Mouse (Mus musculus) ES-E14 (cell line): ENCODE data around the gene Mkks. TPM values are rescaled to one million over a fixed set of nuclear protein-coding genes. Genes with fewer than 3 reads are reported as not detected.

Experiments used
- DNase-seq: peaks from one replicate; pipeline ENCODE4 v3.0.0-alpha.2; 2013; ENCODE audit warnings: low read depth, low spot score
- H3K27ac ChIP-seq: 2 replicates; pipeline ENCODE4 v1.5.1; 2012; ENCODE audit warnings: low read depth, mild to moderate bottlenecking, low read length, moderate library complexity, mixed read lengths; ENCODE audit not compliant: poor library complexity, insufficient read depth, severe bottlenecking
- H3K36me3 ChIP-seq: 2 replicates; pipeline ENCODE4 v1.6.1; 2012; ENCODE audit warnings: mild to moderate bottlenecking, low read length, moderate library complexity, mixed read lengths; ENCODE audit not compliant: control insufficient read depth, poor library complexity, insufficient read depth, severe bottlenecking
- H3K4me1 ChIP-seq, 2 experiments: fragments of 150-350 bp in 1 of 2; sonication (generic) in 1 of 2; 2 replicates each; pipeline ENCODE4 v1.6.1; 2012; ENCODE audit warnings: low read length in 2 of 2, mild to moderate bottlenecking in 1 of 2, mixed read lengths in 1 of 2; ENCODE audit not compliant: control insufficient read depth in 2 of 2, insufficient read depth in 2 of 2, poor library complexity in 1 of 2
- H3K4me3 ChIP-seq, 2 experiments: fragments of 150-350 bp in 1 of 2; sonication (generic) in 1 of 2; 2 replicates each; pipeline ENCODE4 v1.5.1; 2012; ENCODE audit warnings: low read length in 2 of 2, low read depth in 1 of 2, mild to moderate bottlenecking in 1 of 2, mixed read lengths in 1 of 2; ENCODE audit not compliant: insufficient read depth in 1 of 2, poor library complexity in 1 of 2, severe bottlenecking in 1 of 2
- H3K9ac ChIP-seq: 2 replicates; pipeline ENCODE4 v1.6.1; 2012; ENCODE audit warnings: low read depth, mild to moderate bottlenecking, low read length, mixed read lengths; ENCODE audit not compliant: poor library complexity, insufficient read depth, severe bottlenecking
- H3K9me3 ChIP-seq: fragments of 150-350 bp; sonication (generic); 2 replicates; pipeline ENCODE4 v1.6.1; 2012; ENCODE audit warnings: low read depth, mild to moderate bottlenecking, low read length; ENCODE audit not compliant: control insufficient read depth, insufficient read depth
- CHD2 ChIP-seq: IDR thresholded peaks from 2 replicates; pipeline ENCODE4 v1.6.1; 2014; ENCODE audit warnings: mild to moderate bottlenecking, low read depth, low read length, inconsistent platforms
- HCFC1 ChIP-seq: IDR thresholded peaks from 2 replicates; pipeline ENCODE4 v1.6.1; 2012; ENCODE audit warnings: low read length, inconsistent platforms, borderline replicate concordance; ENCODE audit not compliant: insufficient read depth
- MAFK ChIP-seq: IDR thresholded peaks from 2 replicates; pipeline ENCODE4 v1.6.1; 2014; ENCODE audit warnings: mild to moderate bottlenecking, low read depth, low read length, inconsistent platforms; ENCODE audit not compliant: insufficient read depth
- ZC3H11A ChIP-seq: IDR thresholded peaks from 2 replicates; pipeline ENCODE4 v1.6.1; 2012; ENCODE audit warnings: low read depth, mild to moderate bottlenecking, inconsistent platforms, low read length, borderline replicate concordance
- ZNF384 ChIP-seq: IDR thresholded peaks from 2 replicates; pipeline ENCODE4 v1.6.1; 2012; ENCODE audit warnings: low read depth, low read length, inconsistent platforms
- in situ Hi-C, 2 experiments: fragments of 600-800 bp; cut with MboI; formaldehyde crosslinking; loops; one replicate each; pipeline ENCODE4 v1.15.1; 2025; ENCODE audit warnings: low sequenced_read_pairs in 2 of 2, inconsistent platforms in 1 of 2; ENCODE audit not compliant: unreplicated experiment in 2 of 2
- total RNA-seq: library from RNA; depleted of rRNA; stranded (reverse); fragments of 300-350 nt; gene quantifications from 2 replicates; pipeline ENCODE4 v1.2.3, GENCODE M21; 2012; rRNA removed

Gene Mkks
- total RNA-seq, result 7.4 and 7.6 TPM in 2 replicates

DNA sequence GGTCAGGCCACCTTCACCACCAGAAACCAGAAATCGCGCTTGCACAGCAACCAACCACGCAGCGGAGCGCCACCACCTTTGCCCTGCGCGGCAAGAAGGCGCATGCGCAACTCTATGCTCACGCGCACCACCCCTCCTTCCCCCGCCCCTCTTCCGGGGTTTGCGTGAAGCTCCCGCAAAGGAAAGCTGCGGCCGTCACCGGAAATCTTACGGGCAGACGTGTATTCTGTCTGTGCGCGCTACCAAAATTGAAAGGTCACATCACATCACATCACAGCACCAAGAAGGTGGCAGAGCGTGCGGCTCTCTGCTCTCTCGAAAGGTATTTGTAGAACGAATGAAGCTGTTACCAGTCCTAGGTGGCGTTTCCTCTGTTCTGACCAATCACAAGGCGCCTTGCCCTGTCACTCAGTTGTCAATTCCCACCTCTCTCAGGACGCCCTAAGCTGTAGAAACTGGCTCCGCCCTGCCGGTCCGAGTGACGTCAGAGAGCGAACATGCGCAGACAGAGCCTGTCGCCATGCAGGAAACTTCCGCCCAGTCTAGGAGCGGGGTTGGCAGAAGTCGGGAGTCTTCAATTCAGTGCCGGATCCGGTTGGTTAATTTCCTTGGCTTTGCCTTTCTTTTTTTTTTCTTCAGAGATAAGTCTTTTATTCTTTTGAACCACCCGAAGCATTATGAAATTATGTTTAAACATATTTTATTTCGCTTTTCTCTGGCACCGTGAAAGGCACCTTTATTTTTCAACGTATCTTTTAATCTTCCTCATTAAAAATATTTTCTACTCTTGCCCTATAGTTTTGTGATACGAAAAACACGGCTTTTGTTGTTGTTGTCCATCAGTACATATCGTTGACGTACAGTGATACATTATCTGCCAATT is at the start of gene Mkks, which contains the start of the genes Slx4ip and AL731706.1:
Mkks (minus strand) TSS at position 322 of the 883 bp plus-strand sequence.
Slx4ip (plus strand) TSS at position 151 of the 883 bp plus-strand sequence.
AL731706.1 (minus strand) TSS at position 322 of the 883 bp plus-strand sequence.
- in situ Hi-C loops, result no loop called here
- peak within 1 kb of the TSS; percentile 99 for H3K27ac ChIP-seq
- H3K4me1 ChIP-seq, result no peaks in the 10 kb centered on the region
- H3K4me3 ChIP-seq, result peak within 1 kb of the TSS; percentile 80 to 100
- peak within 1 kb of the TSS; percentile 100 for H3K9ac ChIP-seq
- H3K36me3 ChIP-seq, result no peaks in the 10 kb centered on the region
- peak; percentile 97 for DNase-seq
- TF ChIP-seq ZNF384 (peak; percentile 95; the same call in 1 of the 2 replicates), HCFC1 (no peak), ZC3H11A (no peak)
- H3K9me3 ChIP-seq, result no peaks in the 10 kb centered on the region

- in situ Hi-C loops, result no loop called here
- TF ChIP-seq MAFK (no peak), ZNF384 (no peak)
- no peaks in the 10 kb centered on the region for H3K4me1 ChIP-seq
- no peak overlapping the region for H3K27ac ChIP-seq
- DNase-seq, result no peak
- H3K4me3 ChIP-seq, result no peak overlapping the region
- no peak overlapping the region for H3K9ac ChIP-seq
- no peaks in the 10 kb centered on the region for H3K9me3 ChIP-seq
- H3K36me3 ChIP-seq, result no peaks in the 10 kb centered on the region
Measured at GRCm38 (mm10) chr2:136938249-136938648, 47.1 kb upstream of the Mkks start.

GRCm38 (mm10) chr2:136936391-136937288 is 45.5 kb upstream of the Mkks start:
- H3K36me3 ChIP-seq, result no peaks in the 10 kb centered on the region
- H3K27ac ChIP-seq, result no peak overlapping the region
- no peak for DNase-seq
- in situ Hi-C loops, result no loop called here
- no peaks in the 10 kb centered on the region for H3K9me3 ChIP-seq
- TF ChIP-seq ZNF384, result no peak
- no peak for TF ChIP-seq ZC3H11A
- TF ChIP-seq HCFC1, result no peak
- no peak for TF ChIP-seq MAFK
- no peak for TF ChIP-seq CHD2
- no peaks in the 10 kb centered on the region for H3K4me1 ChIP-seq
- H3K9ac ChIP-seq, result no peak overlapping the region
- H3K4me3 ChIP-seq, result no peak overlapping the region

- TF ChIP-seq ZC3H11A (no peak), CHD2 (no peak), HCFC1 (no peak), ZNF384 (no peak), MAFK (peak; percentile 64; the same call in 1 of the 2 replicates)
- no peaks in the 10 kb centered on the region for H3K36me3 ChIP-seq
- H3K4me3 ChIP-seq, result no peak overlapping the region
- no peak overlapping the region for H3K9ac ChIP-seq
- peaks cover 0 to 7% of the 10 kb centered on the region in 2 experiments; a peak in 1 of 4 replicates for H3K4me1 ChIP-seq
- no peaks in the 10 kb centered on the region for H3K9me3 ChIP-seq
- DNase-seq, result no peak
- no peak overlapping the region for H3K27ac ChIP-seq
- in situ Hi-C loops, result no loop called here
Measured at GRCm38 (mm10) chr2:136921003-136921408, 29.8 kb upstream of the Mkks start.
